Mouse (Mus musculus): ENCODE measurements around the gene Zscan21.

The Zscan21 gene

GRCm38 (mm10) chr5:138118041-138118440 is 1.3 kb downstream of the Zscan21 start:
- DNase-seq (ENCODE audit: low read depth) = peak; percentile 52

GRCm38 (mm10) chr5:138132425-138133064 is 15.8 kb downstream of the Zscan21 start:
- DNase-seq (ENCODE audit: low read depth) = no peak

- no peak for DNase-seq (ENCODE audit: low read depth)
Observed at GRCm38 (mm10) chr5:138137257-138137656, 20.6 kb downstream of the Zscan21 start.

GRCm38 (mm10) chr5:138137935-138138549 is 21.3 kb downstream of the Zscan21 start:
- DNase-seq (ENCODE audit: low read depth) = peak; percentile 79

GRCm38 (mm10) chr5:138138585-138138984 is 21.9 kb downstream of the Zscan21 start:
- no peak for DNase-seq (ENCODE audit: low read depth)

- no peak for DNase-seq (ENCODE audit: low read depth)
Observed at GRCm38 (mm10) chr5:138154390-138154789, 37.7 kb downstream of the Zscan21 start.

GRCm38 (mm10) chr5:138155443-138155976 is 38.8 kb downstream of the Zscan21 start, which contains the start of gene Zfp113:
TSS of gene Zfp113 (minus strand) at chr5:138155744.
- peak; percentile 97 for DNase-seq (ENCODE audit: low read depth)

- DNase-seq (ENCODE audit: low read depth) = no peak
Observed at GRCm38 (mm10) chr5:138160224-138160762, 43.6 kb downstream of the Zscan21 start.

GRCm38 (mm10) chr5:138160842-138161665 is 44.4 kb downstream of the Zscan21 start, which contains the start of gene Cops6:
TSS of gene Cops6 (plus strand) at chr5:138161071.
- peak; percentile 95 for DNase-seq (ENCODE audit: low read depth)

- DNase-seq (ENCODE audit: low read depth) = no peak
Observed at GRCm38 (mm10) chr5:138163046-138163445, 46.3 kb downstream of the Zscan21 start.

GRCm38 (mm10) chr5:138163610-138164009 is 46.9 kb downstream of the Zscan21 start:
- DNase-seq (ENCODE audit: low read depth) = no peak

- no peak for DNase-seq (ENCODE audit: low read depth)
Observed at GRCm38 (mm10) chr5:138165594-138165993, 48.9 kb downstream of the Zscan21 start.

- DNase-seq (ENCODE audit: low read depth) = peak; percentile 97
Observed at GRCm38 (mm10) chr5:138170936-138171561, 54.3 kb downstream of the Zscan21 start.

- peak; percentile 99 for DNase-seq (ENCODE audit: low read depth)
Observed at GRCm38 (mm10) chr5:138171695-138172491, 55.2 kb downstream of the Zscan21 start, which contains the start of the genes Ap4m1 and Mcm7. TSS of gene Ap4m1 (plus strand) at chr5:138172002. TSS of gene Mcm7 (minus strand) at chr5:138172422.

- DNase-seq (ENCODE audit: low read depth) = peak; percentile 21
Observed at GRCm38 (mm10) chr5:138173217-138173616, 56.5 kb downstream of the Zscan21 start.

Data from NIH3T3 (cell line).